In genomic region chr11:108197427-108198218, GRCm38 (mm10) we compare ENCODE assay signal across 16 mouse cellular contexts.
A peak's percentile ranks its signal among the peaks of the same experiment; 100 is the strongest.
DNase-seq lines count a peak whose midpoint lies in the region; ATAC-seq and TF ChIP-seq lines count a peak whose summit lies in the region.
"Had no signal": no experiment of that assay in that cellular context is flagged by ENCODE, and none has a peak within 500 bp of the region (broad histone marks: within the 10 kb centered on the region; RNA-seq: fewer than 3 reads in every experiment).

No protein-coding gene starts in this region.

- H3K4me2 ChIP-seq in forebrain, postnatal 0 days (ENCODE audit: low read depth), result no peak overlapping the region
- H3K4me2 ChIP-seq in forebrain, embryonic 14.5 days (ENCODE audit: low read length), result no peak overlapping the region
- no peak overlapping the region for H3K4me2 ChIP-seq in CH12.LX (ENCODE audit: insufficient read depth, low read depth, poor library complexity, severe bottlenecking)
- peak overlapping the region; percentile 12; the same call in 1 of the 2 replicates for H3K4me2 ChIP-seq in liver, embryonic 13.5 days
- H3K4me2 ChIP-seq: heart, embryonic 12.5 days had no signal

- no peak for DNase-seq in forebrain, postnatal 0 days
- no peak for DNase-seq in forebrain, embryonic 14.5 days (ENCODE audit: low spot score)
- DNase-seq in CH12.LX (ENCODE audit: extremely low read depth), result no peak
- peak; percentile 90 for DNase-seq in kidney, adult 9 months
- no peak for DNase-seq in liver, embryonic 13.5 days
- DNase-seq in left cerebral cortex, postnatal 14 days (ENCODE audit: low spot score in 2 of 2), result no peak
- no peak for DNase-seq in layer of hippocampus, adult 11-12 months (ENCODE audit: low spot score)
- DNase-seq in cerebellum, adult 8-10 months, result no peak
- DNase-seq: adrenal gland, postnatal 36 days; B cell, adult 2 months; lung, postnatal 10 days; midbrain, embryonic 14.5 days had no signal

- WGBS in forebrain, postnatal 0 days, result 61% methylated on average over 9 of the region's 9 CpGs
- WGBS in forebrain, embryonic 14.5 days, result 67% methylated on average over 9 of the region's 9 CpGs
- 62% methylated on average over 9 of the region's 9 CpGs for WGBS in liver, embryonic 13.5 days (ENCODE audit: insufficient replicate concordance)

- H3K9me3 ChIP-seq in forebrain, postnatal 0 days (ENCODE audit: low read length), result no peaks in the 10 kb centered on the region
- H3K9me3 ChIP-seq in forebrain, embryonic 14.5 days (replicated peaks; ENCODE audit: control insufficient read depth, low read length), result no peaks in the 10 kb centered on the region
- no peaks in the 10 kb centered on the region for H3K9me3 ChIP-seq in CH12.LX (replicated peaks; ENCODE audit: low read length)
- no peaks in the 10 kb centered on the region for H3K9me3 ChIP-seq in liver, embryonic 13.5 days (replicated peaks)
- H3K9me3 ChIP-seq: heart, embryonic 12.5 days; hindbrain, embryonic 10.5 days had no signal

- H3K79me2 ChIP-seq in CH12.LX (replicated peaks; ENCODE audit: control insufficient read depth, extremely low read depth, insufficient read depth, poor library complexity, severe bottlenecking), result peaks cover 21% of the 10 kb centered on the region

- H3K27ac ChIP-seq in forebrain, postnatal 0 days (ENCODE audit: low read depth, low read length), result no peak overlapping the region
- no peak overlapping the region; the same call in 1 of the 2 replicates for H3K27ac ChIP-seq in forebrain, embryonic 14.5 days (ENCODE audit: low read depth, low read length)
- H3K27ac ChIP-seq in CH12.LX (ENCODE audit: insufficient read depth, low read depth), result peak overlapping the region; percentile 23; the same call in 1 of the 2 replicates
- peak overlapping the region; percentile 82 for H3K27ac ChIP-seq in liver, embryonic 13.5 days

- no peaks in the 10 kb centered on the region for H3K36me3 ChIP-seq in forebrain, postnatal 0 days (ENCODE audit: insufficient read depth)
- no peaks in the 10 kb centered on the region for H3K36me3 ChIP-seq in forebrain, embryonic 14.5 days (ENCODE audit: control insufficient read depth, insufficient read depth, low read length)
- peaks cover 7 to 56% of the 10 kb centered on the region in 2 experiments for H3K36me3 ChIP-seq in CH12.LX (replicated peaks in 1 of 2; ENCODE audit: control insufficient read depth in 1 of 2, insufficient read depth in 1 of 2, low read length in 1 of 2)
- no peaks in the 10 kb centered on the region for H3K36me3 ChIP-seq in liver, embryonic 13.5 days
- H3K36me3 ChIP-seq: G1E; heart, embryonic 12.5 days; hindbrain, embryonic 10.5 days had no signal

- no peak for TF ChIP-seq CTCF in forebrain, postnatal 0 days (IDR thresholded peaks at IDR 0.05; ENCODE audit: low read depth)
- no peak for TF ChIP-seq CTCF in CH12.LX (conservative IDR thresholded peaks at IDR 0.05 in 1 of 2, IDR thresholded peaks at IDR 0.05 in 1 of 2; ENCODE audit: low read depth in 2 of 2, low read length in 2 of 2)

- no peak for TF ChIP-seq POLR2A in CH12.LX (IDR thresholded peaks at IDR 0.05; ENCODE audit: low read depth, low read length)

- in situ Hi-C loops in CH12.LX (cut with MboI; ENCODE audit: low pct_ligation_motif_present, low pct_unique_long_range_greater_than_20kb, low sequenced_read_pairs), result no loop called here

- ATAC-seq in forebrain, postnatal 0 days, result no peak
- ATAC-seq in forebrain, embryonic 14.5 days, result no peak
- ATAC-seq in liver, embryonic 13.5 days (ENCODE audit: low read depth), result peak; percentile 50; the same call in 1 of the 2 replicates

- no peak overlapping the region for H3K4me3 ChIP-seq in forebrain, postnatal 0 days (ENCODE audit: low read depth, low read length)
- H3K4me3 ChIP-seq in forebrain, embryonic 14.5 days (ENCODE audit: low read depth, low read length), result no peak overlapping the region
- no peak overlapping the region for H3K4me3 ChIP-seq in CH12.LX (replicated peaks in 1 of 3; ENCODE audit: low read depth in 2 of 3, low read length in 2 of 3, poor library complexity in 1 of 3)
- H3K4me3 ChIP-seq in liver, embryonic 13.5 days (replicated peaks), result no peak overlapping the region
- H3K4me3 ChIP-seq: erythroblast, embryonic 14.5 days; heart, embryonic 12.5 days; hindbrain, embryonic 10.5 days had no signal

- 0 out of 2 replicates have a peak overlapping the region, but pooled peaks have one; percentile 6 for H3K9ac ChIP-seq in forebrain, postnatal 0 days
- H3K9ac ChIP-seq in forebrain, embryonic 14.5 days (ENCODE audit: low read length), result no peak overlapping the region
- no peak overlapping the region for H3K9ac ChIP-seq in CH12.LX (ENCODE audit: insufficient read depth, low read depth)
- H3K9ac ChIP-seq in liver, embryonic 13.5 days, result no peak overlapping the region
- H3K9ac ChIP-seq: heart, embryonic 12.5 days had no signal

- no peak for TF ChIP-seq EP300 in CH12.LX (IDR thresholded peaks at IDR 0.05; ENCODE audit: low read length)

- intact Hi-C loops in left cerebral cortex, postnatal 14 days (cut with DNase I), result no loop called here

- no peaks in the 10 kb centered on the region for H3K27me3 ChIP-seq in forebrain, postnatal 0 days (ENCODE audit: insufficient read depth, low read length)
- no peaks in the 10 kb centered on the region for H3K27me3 ChIP-seq in forebrain, embryonic 14.5 days (replicated peaks; ENCODE audit: control insufficient read depth, insufficient read depth, low read length)
- no peaks in the 10 kb centered on the region for H3K27me3 ChIP-seq in CH12.LX (replicated peaks)
- no peaks in the 10 kb centered on the region for H3K27me3 ChIP-seq in liver, embryonic 13.5 days
- H3K27me3 ChIP-seq: heart, embryonic 12.5 days had no signal

- dilution Hi-C loops in CH12.LX (cut with MboI; ENCODE audit: extremely low pct_ligation_motif_present, extremely low pct_unique_long_range_greater_than_20kb, low sequenced_read_pairs), result no loop called here

- TF ChIP-seq RAD21 in CH12.LX (IDR thresholded peaks at IDR 0.05; ENCODE audit: low read depth, low read length), result no peak

- no peaks in the 10 kb centered on the region for H3K4me1 ChIP-seq in forebrain, postnatal 0 days (ENCODE audit: insufficient read depth)
- no peaks in the 10 kb centered on the region for H3K4me1 ChIP-seq in forebrain, embryonic 14.5 days (ENCODE audit: control insufficient read depth, insufficient read depth, low read length)
- H3K4me1 ChIP-seq in CH12.LX (ENCODE audit: control insufficient read depth in 1 of 2, insufficient read depth in 2 of 2), result peaks cover 37 to 97% of the 10 kb centered on the region in 2 experiments
- H3K4me1 ChIP-seq in liver, embryonic 13.5 days (replicated peaks), result 0 out of 2 replicates have a peak, but pooled peaks cover 8% of the 10 kb centered on the region

TF ChIP-seq in CH12.LX, 34 proteins besides CTCF, POLR2A, EP300 and RAD21:
- TF ChIP-seq PAX5 (IDR thresholded peaks at IDR 0.05; ENCODE audit: low read length) (no peak), IRF4 (IDR thresholded peaks at IDR 0.05; ENCODE audit: low read depth, low read length) (no peak), CHD1 (IDR thresholded peaks at IDR 0.05; ENCODE audit: low read depth, low read length) (0 out of 2 replicates have a peak, but pooled peaks have one; percentile 22)

Comparison
In these comparisons a context has a peak if more than half of its experiments do, and no peak if none do; other contexts are left out.
1. H3K27ac ChIP-seq: peak in CH12.LX (single experiment) and liver, embryonic 13.5 days (single experiment); none in forebrain, postnatal 0 days (single experiment) and forebrain, embryonic 14.5 days (single experiment).